Mouse (Mus musculus) myocyte (in vitro differentiated cells): Measurements from ENCODE around the gene Irf7. TPM values are rescaled to one million over a fixed set of nuclear protein-coding genes. Genes with fewer than 3 reads are reported as not detected.

Experiments
- H3K27me3 ChIP-seq: one replicate; pipeline ENCODE4 v1.6.1; 2011; ENCODE audit not compliant: control insufficient read depth, insufficient read depth, insufficient read length
- H3K36me3 ChIP-seq: one replicate; pipeline ENCODE4 v1.6.1; 2011; ENCODE audit not compliant: control insufficient read depth, insufficient read depth
- H3K4me2 ChIP-seq: one replicate; pipeline ENCODE4 v1.6.1; 2011; ENCODE audit warnings: low read depth, control low read depth
- H3K4me3 ChIP-seq: one replicate; pipeline ENCODE4 v1.5.1; 2011; ENCODE audit warnings: mild to moderate bottlenecking, control low read depth, moderate library complexity
- H3K79me2 ChIP-seq: one replicate; pipeline ENCODE4 v1.6.1; 2011; ENCODE audit not compliant: control insufficient read depth, insufficient read depth
- H3ac ChIP-seq: one replicate; pipeline ENCODE4 v1.6.1; 2011; ENCODE audit not compliant: control insufficient read depth, insufficient read length
- CEBPB ChIP-seq: IDR thresholded peaks from 2 replicates; pipeline ENCODE4 v1.6.1; 2011; ENCODE audit warnings: mild to moderate bottlenecking, moderate library complexity; ENCODE audit not compliant: poor library complexity, insufficient read depth, severe bottlenecking
- E2F4 ChIP-seq: IDR thresholded peaks from one replicate; pipeline ENCODE4 v1.6.1; 2011; ENCODE audit warnings: mild to moderate bottlenecking, control low read depth, moderate library complexity; ENCODE audit not compliant: insufficient read depth
- MAX ChIP-seq: IDR thresholded peaks from one replicate; pipeline ENCODE4 v1.6.1; 2011; ENCODE audit warnings: low read depth, mild to moderate bottlenecking, control low read depth
- MYOD1 ChIP-seq, 3 experiments: IDR thresholded peaks; one replicate each; pipeline ENCODE4 v1.6.1; 2011; ENCODE audit warnings: control low read depth in 2 of 3, low read depth in 2 of 3, mild to moderate bottlenecking in 2 of 3, moderate library complexity in 1 of 3; ENCODE audit not compliant: insufficient read length in 2 of 3, control insufficient read depth in 1 of 3
- MYOG ChIP-seq, 3 experiments: IDR thresholded peaks; one replicate each; pipeline ENCODE4 v1.6.1; 2011; ENCODE audit warnings: control low read depth in 2 of 3, low read depth in 2 of 3, mild to moderate bottlenecking in 2 of 3; ENCODE audit not compliant: insufficient read length in 2 of 3, control insufficient read depth in 1 of 3, insufficient read depth in 1 of 3
- POLR2A ChIP-seq: IDR thresholded peaks from one replicate; pipeline ENCODE4 v1.6.1; 2011; ENCODE audit warnings: low read depth, mild to moderate bottlenecking, control low read depth, moderate library complexity; ENCODE audit not compliant: insufficient read length
- POLR2AphosphoS2 ChIP-seq: IDR thresholded peaks from one replicate; pipeline ENCODE4 v1.6.1; 2011; ENCODE audit warnings: low read depth, control low read depth; ENCODE audit not compliant: insufficient read length
- REST ChIP-seq: IDR thresholded peaks from one replicate; pipeline ENCODE4 v1.6.1; 2011; ENCODE audit warnings: mild to moderate bottlenecking, control low read depth, moderate library complexity; ENCODE audit not compliant: insufficient read depth, insufficient read length
- SRF ChIP-seq: IDR thresholded peaks from one replicate; pipeline ENCODE4 v1.6.1; 2011; ENCODE audit warnings: low read depth; ENCODE audit not compliant: control insufficient read depth, insufficient read length
- TCF12 ChIP-seq: IDR thresholded peaks from one replicate; pipeline ENCODE4 v1.6.1; 2011; ENCODE audit warnings: mild to moderate bottlenecking, control low read depth; ENCODE audit not compliant: poor library complexity, insufficient read depth, severe bottlenecking
- TCF3 ChIP-seq: IDR thresholded peaks from one replicate; pipeline ENCODE4 v1.6.1; 2011; ENCODE audit warnings: low read depth, control low read depth; ENCODE audit not compliant: insufficient read length
- USF1 ChIP-seq: IDR thresholded peaks from one replicate; pipeline ENCODE4 v1.6.1; 2011; ENCODE audit warnings: low read depth, mild to moderate bottlenecking, control low read depth, moderate library complexity
- polyA plus RNA-seq: library from polyadenylated mRNA; unstranded; fragments of >200 nt; fragmentation: generic; extraction: Trizol; gene quantifications from one replicate; pipeline ENCODE4 v1.2.1, GENCODE M21; 2012; ENCODE audit warnings: missing spikeins

The Irf7 gene
- polyA plus RNA-seq, 1 experiment, result 0.97 TPM

DNA sequence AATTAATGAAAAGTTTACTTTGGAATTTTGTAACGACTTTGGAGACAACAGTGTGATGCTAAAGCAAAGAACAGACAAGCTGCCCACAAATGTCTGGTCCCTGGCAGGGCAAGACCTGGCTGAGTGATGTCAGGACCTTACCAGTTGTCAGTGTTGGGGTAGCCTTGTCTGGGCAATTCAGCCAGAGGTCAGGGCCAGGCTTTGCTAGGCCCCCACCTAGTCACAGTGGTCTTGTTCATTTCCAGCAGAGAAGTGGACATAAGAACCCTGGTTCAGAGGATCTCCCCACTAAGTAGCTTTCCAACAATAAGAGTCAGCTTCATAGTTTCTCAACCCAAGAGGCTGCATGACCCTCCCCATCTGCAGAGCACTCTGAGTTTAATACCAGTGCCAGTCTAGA lies 45.9 kb downstream of the Irf7 start:
- Histone ChIP-seq H3K36me3 (no peaks in the 10 kb centered on the region), H3ac (peak overlapping the region; percentile 16), H3K4me2 (peak overlapping the region; percentile 85), H3K4me3 (peak overlapping the region; percentile 53), H3K79me2 (peaks cover 18% of the 10 kb centered on the region), H3K27me3 (no peaks in the 10 kb centered on the region)
- TF ChIP-seq CEBPB (no peak), POLR2AphosphoS2 (no peak), TCF12 (no peak), POLR2A (no peak), SRF (no peak), REST (no peak), TCF3 (no peak), MYOG (IDR thresholded peaks at IDR 0.05; ENCODE audit: control insufficient read depth in 1 of 3, insufficient read depth in 1 of 3, insufficient read length in 2 of 3, low read depth in 2 of 3) (no peak), MAX (no peak), USF1 (no peak), MYOD1 (IDR thresholded peaks at IDR 0.05; ENCODE audit: control insufficient read depth in 1 of 3, insufficient read length in 2 of 3, low read depth in 2 of 3) (no peak), E2F4 (no peak)

DNA sequence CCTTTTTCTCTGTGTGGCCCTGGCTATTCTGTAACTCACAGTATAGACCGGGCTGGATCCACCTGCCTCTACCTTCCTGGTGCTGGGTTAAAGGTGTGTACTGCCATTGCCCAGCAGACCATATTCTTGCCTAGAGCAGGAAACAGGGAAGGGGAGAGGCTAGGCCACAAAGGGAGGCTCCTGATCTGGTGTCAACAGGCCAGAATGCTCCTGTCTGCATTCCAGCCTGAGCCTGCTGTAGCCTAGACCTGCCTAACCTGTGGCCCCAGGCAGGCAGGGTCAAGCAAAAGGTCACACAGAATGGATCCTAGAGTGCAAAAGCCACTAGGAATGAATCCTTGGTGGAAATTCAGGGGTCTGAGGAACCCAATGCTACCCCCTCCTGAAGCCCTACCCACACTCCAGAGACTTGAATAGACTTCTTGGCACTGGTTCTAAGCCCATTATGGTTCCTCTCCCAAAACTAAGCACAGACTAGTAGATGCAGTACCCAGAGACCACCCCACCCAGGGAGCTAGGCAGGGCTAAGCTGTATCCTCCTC lies 46.7 kb downstream of the Irf7 start:
- no peak for TF ChIP-seq SRF
- no peak for TF ChIP-seq TCF12
- no peak for TF ChIP-seq USF1
- TF ChIP-seq POLR2AphosphoS2, result no peak
- no peak for TF ChIP-seq POLR2A
- TF ChIP-seq CEBPB, result no peak
- TF ChIP-seq MYOD1 (IDR thresholded peaks at IDR 0.05; ENCODE audit: control insufficient read depth in 1 of 3, insufficient read length in 2 of 3, low read depth in 2 of 3), result no peak
- no peak for TF ChIP-seq MYOG (IDR thresholded peaks at IDR 0.05; ENCODE audit: control insufficient read depth in 1 of 3, insufficient read depth in 1 of 3, insufficient read length in 2 of 3, low read depth in 2 of 3)
- no peak for TF ChIP-seq REST
- no peak for TF ChIP-seq E2F4
- TF ChIP-seq TCF3, result no peak
- no peak for TF ChIP-seq MAX
- H3K4me3 ChIP-seq, result peak overlapping the region; percentile 53
- no peak overlapping the region for H3ac ChIP-seq
- peak overlapping the region; percentile 85 for H3K4me2 ChIP-seq
- peaks cover 18% of the 10 kb centered on the region for H3K79me2 ChIP-seq
- H3K36me3 ChIP-seq, result no peaks in the 10 kb centered on the region
- H3K27me3 ChIP-seq, result no peaks in the 10 kb centered on the region

DNA sequence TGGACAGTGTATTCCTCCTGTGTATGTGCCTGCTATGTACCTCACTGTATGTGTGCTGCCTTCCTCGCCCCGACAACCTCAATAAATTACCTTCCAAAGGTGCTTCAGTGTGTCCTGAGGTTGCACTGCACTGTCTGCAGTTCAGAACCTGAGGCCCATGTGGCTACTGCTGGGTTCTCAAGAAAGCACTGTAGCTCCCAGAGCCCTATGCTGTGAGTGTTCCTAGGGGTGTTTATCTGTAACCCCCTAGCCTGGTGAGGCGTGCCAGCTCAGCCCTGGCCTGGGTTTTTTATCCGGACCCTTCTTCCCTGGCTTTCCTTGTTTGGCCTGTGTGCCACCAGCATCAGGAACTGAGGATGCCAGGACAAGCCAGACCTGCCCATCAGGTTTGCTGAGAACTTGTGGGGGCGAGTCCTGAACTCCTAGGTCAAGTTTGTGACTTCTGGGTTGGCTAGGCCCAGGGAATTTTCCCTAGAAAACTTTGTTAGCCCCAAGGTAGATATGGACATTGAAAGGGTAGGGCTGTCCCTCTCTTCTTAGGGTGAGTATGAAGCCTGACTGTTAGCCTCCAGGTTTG lies 47.6 kb downstream of the Irf7 start:
- no peaks in the 10 kb centered on the region for H3K36me3 ChIP-seq
- H3ac ChIP-seq, result no peak overlapping the region
- H3K79me2 ChIP-seq, result peaks cover 18% of the 10 kb centered on the region
- no peak for TF ChIP-seq MAX
- no peak for TF ChIP-seq E2F4
- no peak for TF ChIP-seq USF1
- TF ChIP-seq POLR2A, result no peak
- no peak for TF ChIP-seq MYOG (IDR thresholded peaks at IDR 0.05; ENCODE audit: control insufficient read depth in 1 of 3, insufficient read depth in 1 of 3, insufficient read length in 2 of 3, low read depth in 2 of 3)
- no peak for TF ChIP-seq SRF
- no peak for TF ChIP-seq REST
- TF ChIP-seq MYOD1 (IDR thresholded peaks at IDR 0.05; ENCODE audit: control insufficient read depth in 1 of 3, insufficient read length in 2 of 3, low read depth in 2 of 3), result no peak
- no peak for TF ChIP-seq POLR2AphosphoS2
- H3K4me2 ChIP-seq, result peak overlapping the region; percentile 85
- H3K27me3 ChIP-seq, result peaks cover under 1% of the 10 kb centered on the region
- peak overlapping the region; percentile 39 for H3K4me3 ChIP-seq

DNA sequence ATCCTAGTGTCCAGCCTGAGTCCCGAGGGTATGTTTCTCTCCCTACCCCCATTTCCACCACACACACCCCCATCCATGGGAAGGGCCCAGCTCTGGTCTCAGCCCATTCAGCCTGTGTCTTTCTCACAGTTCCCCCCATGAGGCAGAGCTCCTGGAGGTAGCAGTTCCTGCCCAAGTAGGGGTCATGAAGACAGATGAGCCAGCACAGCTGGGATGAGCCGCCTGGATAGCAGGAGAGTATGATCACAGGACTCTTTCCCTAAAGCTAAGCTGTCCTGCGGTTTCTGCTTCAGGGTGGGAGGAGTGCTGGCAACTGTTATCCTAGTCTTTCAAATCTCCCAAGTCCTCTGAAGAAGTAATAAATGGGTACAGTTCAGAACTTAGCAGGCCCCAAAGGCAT lies 48.1 kb downstream of the Irf7 start:
- peak overlapping the region; percentile 39 for H3K4me3 ChIP-seq
- H3K36me3 ChIP-seq, result no peaks in the 10 kb centered on the region
- no peak overlapping the region for H3ac ChIP-seq
- TF ChIP-seq MYOG (IDR thresholded peaks at IDR 0.05; ENCODE audit: control insufficient read depth in 1 of 3, insufficient read depth in 1 of 3, insufficient read length in 2 of 3, low read depth in 2 of 3) (peak in 1 of 3 experiments; percentile 43), SRF (no peak), CEBPB (no peak), MYOD1 (IDR thresholded peaks at IDR 0.05; ENCODE audit: control insufficient read depth in 1 of 3, insufficient read length in 2 of 3, low read depth in 2 of 3) (peak; percentile 3 to 66 (median 63)), TCF12 (no peak), USF1 (no peak), POLR2AphosphoS2 (peak; percentile 9)
- H3K79me2 ChIP-seq, result peaks cover 18% of the 10 kb centered on the region
- peak overlapping the region; percentile 85 for H3K4me2 ChIP-seq
- H3K27me3 ChIP-seq, result peaks cover 6% of the 10 kb centered on the region

DNA sequence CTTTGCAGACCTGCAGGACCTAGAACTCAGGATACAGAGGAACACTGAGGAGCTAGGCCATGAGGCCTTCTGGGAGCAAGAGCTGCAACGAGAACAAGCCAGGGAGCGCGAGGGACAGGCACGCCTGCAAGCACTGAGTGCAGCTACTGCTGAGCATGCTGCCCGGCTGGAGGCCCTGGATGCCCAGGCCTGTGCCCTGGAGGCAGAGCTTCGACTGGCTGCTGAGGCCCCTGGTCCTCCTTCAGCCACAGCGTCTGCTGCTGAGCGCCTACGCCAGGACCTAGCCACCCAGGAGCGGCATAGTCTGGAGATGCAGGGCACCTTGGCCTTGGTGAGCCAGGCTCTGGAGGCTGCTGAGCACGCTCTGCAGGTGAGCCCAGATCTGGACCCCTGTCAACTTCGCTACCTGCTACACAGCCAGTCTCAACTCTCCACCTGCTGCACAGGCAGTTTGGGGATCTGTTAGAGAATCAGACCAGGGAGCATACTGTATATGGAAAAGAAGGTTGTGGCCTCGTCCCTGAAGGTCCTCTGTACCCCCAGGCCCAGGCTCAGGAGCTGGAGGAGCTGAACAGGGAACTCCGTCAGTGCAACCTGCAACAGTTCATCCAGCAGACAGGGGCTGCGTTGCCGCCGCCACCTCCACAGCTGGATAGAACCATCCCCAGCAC lies 48.8 kb downstream of the Irf7 start:
- peak overlapping the region; percentile 39 for H3K4me3 ChIP-seq
- H3K4me2 ChIP-seq, result peak overlapping the region; percentile 85
- peak; percentile 78 for TF ChIP-seq POLR2AphosphoS2
- no peak for TF ChIP-seq TCF3
- peak; percentile 6 for TF ChIP-seq POLR2A
- TF ChIP-seq REST, result no peak
- H3K36me3 ChIP-seq, result no peaks in the 10 kb centered on the region
- H3ac ChIP-seq, result peak overlapping the region; percentile 14
- peaks cover 12% of the 10 kb centered on the region for H3K27me3 ChIP-seq
- peaks cover 18% of the 10 kb centered on the region for H3K79me2 ChIP-seq
